ENCODE assay signal across 8 mouse cellular contexts in the genomic region with DNA sequence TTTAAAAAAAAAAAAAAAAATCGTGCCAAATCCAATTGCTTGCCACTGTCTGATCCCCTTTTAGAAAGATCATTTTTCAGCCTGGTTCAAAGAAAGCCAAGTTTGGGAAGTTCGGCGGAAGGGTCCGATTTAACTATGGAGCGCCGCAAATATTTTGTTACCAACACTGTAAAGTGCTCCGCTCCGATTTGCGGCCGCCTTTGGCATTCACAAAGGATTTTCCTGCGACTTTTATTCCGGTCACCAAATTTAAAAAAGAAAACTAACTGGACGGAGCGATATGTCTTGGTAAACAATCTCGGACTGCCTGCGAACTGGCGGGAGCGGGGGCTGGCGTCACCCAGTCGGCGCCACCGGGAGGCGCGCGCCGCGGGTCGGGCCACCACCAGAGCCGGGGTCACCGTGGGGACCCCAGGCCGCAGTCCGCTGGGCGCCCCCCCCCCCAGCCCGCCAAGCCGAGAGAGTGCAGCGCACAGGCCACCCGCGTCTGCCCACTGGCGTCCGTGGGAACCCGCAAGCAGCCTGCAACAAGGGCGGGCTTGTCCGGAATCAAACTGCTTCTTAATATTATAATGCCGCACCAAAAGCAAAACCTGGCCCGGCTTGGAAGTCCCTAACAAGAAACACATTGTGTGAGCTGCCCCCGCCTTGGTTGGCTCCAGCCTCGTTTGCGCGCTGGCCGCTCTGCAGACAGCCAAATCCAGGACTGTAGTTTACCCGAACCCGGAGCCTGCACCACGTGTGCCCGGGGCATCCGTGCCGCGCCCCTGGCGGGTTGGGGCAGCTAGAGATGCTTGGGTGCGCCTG. TPM values are rescaled to one million over a fixed set of nuclear protein-coding genes. Genes with fewer than 3 reads are reported as not detected.
A peak's percentile ranks its signal among the peaks of the same experiment; 100 is the strongest.
DNase-seq lines count a peak whose midpoint lies in the region; ATAC-seq and TF ChIP-seq lines count a peak whose summit lies in the region.

No protein-coding gene starts in this region.

- H3K4me1 ChIP-seq in embryonic fibroblast, embryonic 13.5 days (ENCODE audit: control insufficient read depth, insufficient read depth, low read length), result no peaks in the 10 kb centered on the region
- H3K4me1 ChIP-seq in heart, embryonic 16.5 days (ENCODE audit: control insufficient read depth, insufficient read depth, low read length), result peaks cover 22% of the 10 kb centered on the region
- H3K4me1 ChIP-seq in lung, embryonic 14.5 days (ENCODE audit: insufficient read depth), result peaks cover 12% of the 10 kb centered on the region; the same call in 1 of the 2 replicates

- no peaks in the 10 kb centered on the region for H3K27me3 ChIP-seq in heart, embryonic 16.5 days (ENCODE audit: control insufficient read depth, insufficient read depth, low read length)
- no peaks in the 10 kb centered on the region for H3K27me3 ChIP-seq in lung, embryonic 14.5 days (ENCODE audit: insufficient read depth, low read length)

- H3K9ac ChIP-seq in heart, embryonic 16.5 days (ENCODE audit: low read length), result peak overlapping the region; percentile 80
- peak overlapping the region; percentile 75 for H3K9ac ChIP-seq in lung, embryonic 14.5 days

- H3K4me2 ChIP-seq in heart, embryonic 16.5 days (ENCODE audit: low read depth, low read length), result peak overlapping the region; percentile 76
- peak overlapping the region; percentile 69 for H3K4me2 ChIP-seq in lung, embryonic 14.5 days

- no peak for TF ChIP-seq CTCF in embryonic fibroblast, embryonic 13.5 days (IDR thresholded peaks at IDR 0.05; ENCODE audit: borderline replicate concordance, insufficient read depth, low read length)
- peak; percentile 22; the same call in 1 of the 2 replicates for TF ChIP-seq CTCF in lung, embryonic 14.5 days (IDR thresholded peaks at IDR 0.05; ENCODE audit: low read depth)

- H3K27ac ChIP-seq in embryonic fibroblast, embryonic 13.5 days (ENCODE audit: insufficient read depth, low read length), result peak overlapping the region; percentile 11
- H3K27ac ChIP-seq in heart, embryonic 16.5 days (ENCODE audit: low read length), result peak overlapping the region; percentile 86
- H3K27ac ChIP-seq in lung, embryonic 14.5 days (ENCODE audit: low read depth), result peak overlapping the region; percentile 99

- no peak for TF ChIP-seq POLR2A in embryonic fibroblast, embryonic 13.5 days (IDR thresholded peaks at IDR 0.05; ENCODE audit: low read depth, low read length)

- peak overlapping the region; percentile 46 for H3K4me3 ChIP-seq in embryonic fibroblast, embryonic 13.5 days (ENCODE audit: insufficient read depth, low read length)
- peak overlapping the region; percentile 73 for H3K4me3 ChIP-seq in heart, embryonic 16.5 days (ENCODE audit: low read length)
- H3K4me3 ChIP-seq in lung, embryonic 14.5 days (ENCODE audit: low read depth, low read length), result peak overlapping the region; percentile 76

- 1% methylated on average over 59 of the region's 59 CpGs for WGBS in heart, embryonic 16.5 days
- WGBS in lung, embryonic 14.5 days, result under 1% methylated on average over 58 of the region's 59 CpGs

- no peaks in the 10 kb centered on the region for H3K36me3 ChIP-seq in heart, embryonic 16.5 days (ENCODE audit: control insufficient read depth, insufficient read depth)
- no peaks in the 10 kb centered on the region for H3K36me3 ChIP-seq in lung, embryonic 14.5 days (ENCODE audit: insufficient read depth)

- DNase-seq in B cell, adult 2 months, result peak; percentile 34 to 37
- DNase-seq in adrenal gland, adult 2 months, result peak; percentile 80
- peak; percentile 63 to 78 for DNase-seq in kidney, postnatal 36 days
- peak; percentile 81 for DNase-seq in lung, embryonic 14.5 days
- DNase-seq in retina, embryonic 14.5 days (ENCODE audit: low spot score), result peak; percentile 77

- no peak for ATAC-seq in heart, embryonic 16.5 days (replicated peaks; ENCODE audit: extremely low read depth, insufficient read depth, low FRiP score)
- no peak for ATAC-seq in lung, embryonic 14.5 days (ENCODE audit: insufficient read depth)
- no peak for ATAC-seq in activated CD4-positive, CD25-positive, alpha-beta regulatory T cell, adult 4 months

- H3K9me3 ChIP-seq in heart, embryonic 16.5 days (replicated peaks; ENCODE audit: control insufficient read depth, low read length), result no peaks in the 10 kb centered on the region
- no peaks in the 10 kb centered on the region for H3K9me3 ChIP-seq in lung, embryonic 14.5 days (ENCODE audit: low read depth, low read length)

RNA-seq across cellular contexts. Expression of gene Id2, which starts 3.7 kb away (rescaled TPM):
- 100 to 1,000 TPM; 314 to 605 TPM for total RNA-seq in adrenal gland, adult 2 months (2021)
- 408 and 447 TPM in 2 replicates for polyA plus RNA-seq in adrenal gland, adult 2 months (2012; rRNA removed)
- 40.5 and 73.0 TPM in 2 replicates for polyA plus RNA-seq in embryonic fibroblast, embryonic 13.5 days (2011; ENCODE audit: insufficient read length, low read depth, missing spikeins)
- polyA plus RNA-seq in heart, embryonic 16.5 days (2015; fragmentation: Nextera tagmentation; extraction: Ambion mirVana), result 157 TPM in 2 replicates
- polyA plus RNA-seq in lung, embryonic 14.5 days (2014; fragmentation: Nextera tagmentation; extraction: Ambion mirVana), result 470 and 497 TPM in 2 replicates
- 100 to 1,000 TPM; 302 to 334 TPM for polyA plus RNA-seq in activated CD4-positive, CD25-positive, alpha-beta regulatory T cell, adult 4 months (2017; shearing (Covaris generic))

Comparison
In these comparisons a context has a peak if more than half of its experiments do, and no peak if none do; other contexts are left out.
1. H3K27ac ChIP-seq: peak in every context shown above with its lines; median percentile 99 in lung, embryonic 14.5 days; 86 in heart, embryonic 16.5 days; 11 in embryonic fibroblast, embryonic 13.5 days.